Mouse (Mus musculus): Measurements from ENCODE around the gene Fan1.

- TF ChIP-seq GATA1 (IDR thresholded peaks at IDR 0.05; ENCODE audit: low read length) (no peak), TAL1 (IDR thresholded peaks at IDR 0.05; ENCODE audit: low read length) (no peak)
These were observed 52.2 kb downstream of the Fan1 start for GRCm38 (mm10) chr7:64321658-64322057.

Data from erythroblast, embryonic 14.5 days (primary cell).